Mouse (Mus musculus) liver, embryonic 13.5 days (tissue): ENCODE measurements around the gene Lsm7. TPM values are rescaled to one million over a fixed set of nuclear protein-coding genes. Genes with fewer than 3 reads are reported as not detected.
"Not testable (repeated sequence)": the region's sequence is repeated elsewhere in the genome, so short reads cannot be mapped to it uniquely, and the experiment has no call there.

Source experiments
- ATAC-seq: fragments of 200-750 bp; cut with Nextera tagmentation; 2 replicates; pipeline ENCODE4 v1.8.0; 2017; ENCODE audit warnings: low read depth, mild to moderate bottlenecking, moderate number of reproducible peaks, moderate library complexity
- DNase-seq: peaks from one replicate; pipeline ENCODE4 v3.0.0; 2022
- H3K27ac ChIP-seq: fragments of 300-500 bp; sonication (generic); 2 replicates; pipeline ENCODE4 v1.5.1; 2015; ENCODE audit warnings: moderate library complexity, mild to moderate bottlenecking, inconsistent platforms
- H3K27me3 ChIP-seq: fragments of 300-500 bp; sonication (generic); 2 replicates; pipeline ENCODE4 v1.6.1; 2015; ENCODE audit warnings: mild to moderate bottlenecking, inconsistent platforms
- H3K36me3 ChIP-seq: fragments of 300-500 bp; sonication (generic); 2 replicates; pipeline ENCODE4 v1.6.1; 2015; ENCODE audit warnings: mild to moderate bottlenecking, inconsistent platforms
- H3K4me1 ChIP-seq: fragments of 300-500 bp; sonication (generic); replicated peaks from 2 replicates; pipeline ENCODE4 v1.6.1; 2015; ENCODE audit warnings: inconsistent platforms
- H3K4me2 ChIP-seq: fragments of 300-500 bp; sonication (generic); 2 replicates; pipeline ENCODE4 v1.6.1; 2015; ENCODE audit warnings: inconsistent platforms, mild to moderate bottlenecking, moderate library complexity
- H3K4me3 ChIP-seq: fragments of 300-500 bp; sonication (generic); replicated peaks from 2 replicates; pipeline ENCODE4 v1.5.1; 2015; ENCODE audit warnings: mild to moderate bottlenecking, inconsistent platforms
- H3K9ac ChIP-seq: fragments of 300-500 bp; sonication (generic); 2 replicates; pipeline ENCODE4 v1.6.1; 2015; ENCODE audit warnings: mild to moderate bottlenecking, inconsistent platforms
- H3K9me3 ChIP-seq: fragments of 300-500 bp; sonication (generic); replicated peaks from 2 replicates; pipeline ENCODE4 v1.6.1; 2016; ENCODE audit warnings: inconsistent platforms
- WGBS: fragments of 180-500 bp; shearing (Covaris S2); methylation state at CpG from one replicate; pipeline ENCODE4 v1.1.7; 2015; ENCODE audit not compliant: insufficient replicate concordance; 5-methylcytosine and 5-hydroxymethylcytosine counted together
- polyA plus RNA-seq: library from polyadenylated mRNA; unstranded; fragments of >200 nt; fragmentation: Nextera tagmentation; extraction: Ambion mirVana; gene quantifications from 2 replicates; pipeline ENCODE4 v1.2.1, GENCODE M21; 2015

Gene Lsm7
- polyA plus RNA-seq, 1 experiment from 2014 or later, result 208 TPM

DNA sequence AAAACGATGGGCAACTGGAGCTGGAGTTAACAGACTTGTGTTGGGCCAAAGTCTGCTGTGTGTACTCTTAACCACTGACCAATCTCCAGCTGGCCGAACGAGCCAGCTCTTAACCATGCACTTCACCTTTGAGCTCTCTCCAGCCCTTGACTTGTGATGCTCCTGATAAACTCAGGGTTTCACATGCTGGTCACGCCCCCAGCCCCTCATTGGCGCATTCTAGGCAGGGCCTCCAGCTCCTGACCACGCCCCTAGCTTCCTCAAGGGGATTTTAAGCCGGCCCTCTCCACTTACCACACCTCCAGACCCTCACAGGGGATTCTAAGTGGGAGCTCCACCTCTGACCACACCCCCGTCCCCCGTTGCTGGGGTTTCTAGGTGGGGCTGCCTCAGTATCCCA lies 23.9 kb downstream of the Lsm7 start:
- Histone ChIP-seq H3K4me2 (peak overlapping the region; percentile 46), H3K27me3 (peaks cover 40% of the 10 kb centered on the region), H3K36me3 (peaks cover 33% of the 10 kb centered on the region), H3K4me1 (peaks cover 49% of the 10 kb centered on the region), H3K9me3 (0 out of 2 replicates have a peak, but pooled peaks cover 5% of the 10 kb centered on the region), H3K27ac (peak overlapping the region; percentile 73), H3K9ac (peak overlapping the region; percentile 43), H3K4me3 (peak overlapping the region; percentile 18)
- ATAC-seq (peak; percentile 10; the same call in 1 of the 2 replicates), DNase-seq (peak; percentile 76)
- WGBS, result 1% methylated on average over 9 of the region's 9 CpGs

DNA sequence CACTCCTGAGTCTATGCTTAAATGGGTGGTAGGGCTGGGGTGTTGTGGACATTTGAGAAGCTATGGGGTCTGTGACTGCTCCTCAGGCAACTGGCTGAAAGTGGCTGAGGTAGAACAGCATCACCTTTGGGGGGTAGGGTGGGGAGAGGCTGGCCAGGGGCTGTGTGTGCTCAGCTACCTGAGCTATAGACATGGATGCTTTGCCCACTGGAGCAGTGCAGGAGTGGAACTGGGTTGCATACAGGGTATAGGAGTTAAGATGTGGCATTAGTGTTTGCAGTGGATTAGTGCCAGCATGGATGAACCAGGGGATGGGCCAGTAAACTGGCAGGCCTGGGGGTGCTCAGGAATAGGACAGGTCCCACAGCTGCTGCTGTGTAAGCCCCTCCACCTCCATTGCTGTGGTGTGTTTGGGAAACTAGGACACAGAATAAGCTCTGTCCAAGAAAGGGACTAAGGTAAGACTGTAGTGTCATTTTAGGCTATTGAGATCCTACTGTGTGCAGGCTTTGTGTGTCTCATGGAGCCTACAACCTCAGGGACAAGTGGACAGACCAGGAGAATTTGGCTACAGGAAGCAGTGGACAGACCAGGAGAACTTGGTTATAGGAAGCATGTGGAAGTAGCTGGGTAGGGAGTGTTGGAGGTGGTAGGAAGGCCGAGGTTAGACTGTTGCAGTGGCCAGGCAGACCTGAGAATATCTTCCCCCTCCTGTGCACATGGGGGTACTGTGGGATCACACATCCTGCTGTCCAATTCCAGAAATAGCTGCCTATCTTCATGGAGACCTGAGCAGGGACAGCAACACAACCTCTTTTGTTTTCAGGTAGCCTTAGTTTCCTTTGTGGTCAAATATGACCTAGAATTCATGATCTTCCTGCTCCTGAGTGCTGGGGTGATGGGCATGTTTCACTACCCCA lies 25.4 kb downstream of the Lsm7 start:
- WGBS, result 42% methylated on average over 1 of the region's 1 CpGs

DNA sequence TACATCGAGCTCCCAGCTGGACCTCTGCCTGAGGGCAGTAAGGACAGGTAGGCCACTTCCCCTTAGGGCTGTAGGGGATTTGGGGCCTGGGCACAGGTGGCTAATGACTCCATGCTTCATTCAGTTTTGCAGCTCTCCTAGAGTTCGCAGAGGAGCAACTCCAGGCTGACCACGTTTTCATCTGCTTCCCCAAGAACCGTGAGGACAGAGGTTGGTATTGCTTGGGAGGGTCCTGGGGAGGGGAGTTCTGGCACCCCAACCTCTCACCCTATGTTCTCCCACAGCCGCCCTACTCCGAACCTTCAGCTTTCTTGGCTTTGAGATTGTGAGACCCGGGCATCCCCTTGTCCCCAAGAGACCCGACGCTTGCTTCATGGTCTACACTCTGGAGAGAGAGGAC lies 26.4 kb downstream of the Lsm7 start:
- Histone ChIP-seq H3K9ac (0 out of 2 replicates have a peak overlapping the region, but pooled peaks have one; percentile 91), H3K27me3 (peaks cover 15% of the 10 kb centered on the region), H3K36me3 (peaks cover 33% of the 10 kb centered on the region), H3K4me3 (peak overlapping the region; percentile 87), H3K27ac (peak overlapping the region; percentile 95; the same call in 1 of the 2 replicates), H3K4me1 (peaks cover 63% of the 10 kb centered on the region), H3K4me2 (peak overlapping the region; percentile 96)
- WGBS, result 85% methylated on average over 9 of the region's 9 CpGs
- ATAC-seq, DNase-seq, H3K9me3 ChIP-seq: not testable (repeated sequence)

More for the DNA sequence above, 25.4 kb downstream of the Lsm7 start:
- peaks cover 25% of the 10 kb centered on the region for H3K27me3 ChIP-seq
- no peak for DNase-seq
- peaks cover 33% of the 10 kb centered on the region for H3K36me3 ChIP-seq
- no peaks in the 10 kb centered on the region for H3K9me3 ChIP-seq
- peak overlapping the region; percentile 46 for H3K4me2 ChIP-seq
- ATAC-seq, result no peak
- H3K4me1 ChIP-seq, result peaks cover 55% of the 10 kb centered on the region
- H3K9ac ChIP-seq, result peak overlapping the region; percentile 43
- peak overlapping the region; percentile 73 for H3K27ac ChIP-seq
- H3K4me3 ChIP-seq, result peak overlapping the region; percentile 12; the same call in 1 of the 2 replicates

DNA sequence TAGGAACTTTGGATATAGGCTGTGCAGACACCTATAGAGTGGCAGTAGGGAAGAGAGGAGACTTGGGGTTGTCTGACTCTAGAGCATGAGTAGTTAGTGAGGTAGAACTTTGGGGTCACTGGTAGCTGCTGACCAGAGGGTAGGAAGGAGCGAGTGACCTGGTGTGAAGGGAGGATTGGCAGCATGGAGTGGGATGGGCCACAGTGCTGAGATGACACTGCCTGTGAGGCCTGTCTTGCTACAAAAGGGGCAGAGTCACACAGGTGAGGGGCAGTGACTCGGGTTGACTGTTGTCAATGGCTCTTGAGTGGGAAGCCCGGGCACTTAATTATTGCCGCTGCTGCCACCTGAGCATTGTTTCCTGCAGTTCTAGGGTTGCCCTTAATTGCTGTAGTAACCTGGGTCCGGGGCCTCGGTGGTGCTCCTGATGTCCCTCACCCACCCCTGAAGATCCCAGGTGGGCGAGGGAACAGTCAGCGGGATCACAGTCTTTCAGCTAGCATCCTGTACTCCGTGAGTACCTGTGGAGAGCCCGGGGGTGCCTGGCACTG lies 27.1 kb downstream of the Lsm7 start:
- Histone ChIP-seq H3K4me3 (peak overlapping the region; percentile 87), H3K36me3 (peaks cover 33% of the 10 kb centered on the region), H3K9me3 (no peaks in the 10 kb centered on the region), H3K9ac (peak overlapping the region; percentile 91), H3K4me2 (peak overlapping the region; percentile 96), H3K27ac (peak overlapping the region; percentile 95), H3K4me1 (peaks cover 69% of the 10 kb centered on the region), H3K27me3 (peaks cover 8% of the 10 kb centered on the region)
- WGBS, result 79% methylated on average over 10 of the region's 10 CpGs
- no peak for DNase-seq
- no peak for ATAC-seq

DNA sequence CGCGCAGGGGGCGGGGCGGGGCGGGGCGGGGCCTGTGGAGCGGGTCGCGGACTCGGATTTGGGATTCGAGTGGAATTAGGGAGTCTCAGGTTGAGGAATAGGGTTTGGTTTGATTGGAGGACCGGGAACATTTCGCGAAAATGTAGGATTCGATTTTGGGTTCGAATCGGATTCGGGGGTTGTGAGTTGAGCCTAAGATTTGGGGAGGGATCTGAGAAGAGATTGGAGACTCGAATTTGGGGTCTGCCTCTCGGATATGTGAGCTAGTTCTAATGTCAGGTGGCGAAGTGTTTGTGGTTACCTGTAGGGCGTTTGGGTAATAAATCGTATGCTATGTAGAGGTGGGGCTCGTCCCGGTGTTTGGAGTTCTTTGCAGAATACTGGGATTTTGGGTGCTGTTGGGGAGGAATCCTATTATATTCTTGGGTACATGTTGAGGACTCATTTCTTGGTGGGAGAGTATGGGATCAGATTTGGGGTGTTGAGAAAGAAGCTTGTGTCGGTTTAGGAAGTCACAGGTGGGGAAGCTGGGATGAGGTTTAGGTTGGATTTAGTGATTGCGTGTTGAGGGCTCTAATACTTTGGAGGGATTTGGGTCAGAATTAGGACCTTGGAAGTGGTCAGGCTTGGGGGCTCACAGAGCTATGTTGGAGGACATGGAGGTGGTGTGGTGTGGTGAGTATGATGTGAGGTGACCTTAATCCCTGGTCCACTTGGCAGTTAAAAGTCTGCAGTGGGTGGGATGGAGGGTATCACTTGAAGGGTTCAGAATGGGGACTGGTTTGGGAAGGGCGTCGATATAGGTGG lies 27.7 kb downstream of the Lsm7 start:
- peak overlapping the region; percentile 95 for H3K27ac ChIP-seq
- peaks cover 2% of the 10 kb centered on the region; the same call in 1 of the 2 replicates for H3K27me3 ChIP-seq
- WGBS, result 6% methylated on average over 29 of the region's 29 CpGs
- H3K4me2 ChIP-seq, result peak overlapping the region; percentile 96
- peak overlapping the region; percentile 91 for H3K9ac ChIP-seq
- H3K9me3 ChIP-seq, result no peaks in the 10 kb centered on the region
- H3K4me1 ChIP-seq, result peaks cover 75% of the 10 kb centered on the region
- DNase-seq (no peak), ATAC-seq (no peak)
- H3K36me3 ChIP-seq, result peaks cover 33% of the 10 kb centered on the region
- H3K4me3 ChIP-seq, result peak overlapping the region; percentile 87

DNA sequence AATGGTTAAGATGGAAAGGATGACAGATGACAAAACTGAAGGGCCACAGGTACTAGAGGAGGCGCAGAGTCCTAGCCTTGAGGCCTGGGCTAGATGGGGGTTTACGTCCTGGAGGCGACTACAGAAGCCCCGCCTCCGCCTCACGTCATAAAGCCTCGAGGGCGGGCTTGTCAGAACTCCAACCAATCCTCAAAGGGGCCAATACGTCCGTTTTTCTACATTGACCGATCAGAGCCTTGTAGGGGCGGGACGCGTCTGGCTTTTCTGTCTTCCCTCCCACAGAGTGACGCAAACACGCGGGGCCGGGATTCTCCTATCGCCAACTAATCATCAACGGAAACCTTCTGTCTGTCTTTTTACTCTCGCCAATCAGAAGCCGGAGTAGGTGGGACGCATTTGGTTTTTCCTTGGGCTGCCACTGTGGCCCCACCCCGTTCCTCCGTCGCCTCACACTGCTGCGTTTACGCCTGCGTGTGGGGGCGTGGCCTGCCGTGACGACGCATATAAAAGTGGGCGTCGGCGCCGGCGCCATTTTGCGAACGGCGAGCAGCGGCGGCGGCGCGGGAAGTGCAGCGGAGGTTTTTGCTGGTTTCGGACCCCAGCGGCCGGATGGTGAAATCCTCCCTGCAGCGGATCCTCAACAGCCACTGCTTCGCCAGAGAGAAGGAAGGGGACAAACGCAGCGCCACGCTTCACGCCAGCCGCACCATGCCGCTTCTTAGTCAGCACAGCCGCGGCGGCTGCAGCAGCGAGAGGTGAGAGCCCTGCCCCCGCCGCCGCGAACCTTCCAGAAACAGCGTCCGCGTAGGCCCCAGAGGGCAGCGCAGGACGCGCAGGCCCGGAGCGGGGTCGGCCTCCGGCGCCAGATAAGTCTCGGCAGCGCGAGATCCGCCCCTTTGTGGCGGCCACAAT lies 28.6 kb downstream of the Lsm7 start, which contains the start of gene Oaz1:
TSS of gene Oaz1 (plus strand) at position 506 of the 912 bp plus-strand sequence.
- peak; percentile 92 for ATAC-seq
- Histone ChIP-seq H3K9me3 (no peaks in the 10 kb centered on the region), H3K27me3 (no peaks in the 10 kb centered on the region), H3K36me3 (peaks cover 33% of the 10 kb centered on the region), H3K9ac (peak within 1 kb of the TSS; percentile 91), H3K4me2 (peak within 1 kb of the TSS; percentile 96), H3K4me1 (peaks cover 73% of the 10 kb centered on the region), H3K4me3 (peak within 1 kb of the TSS; percentile 87), H3K27ac (peak within 1 kb of the TSS; percentile 95)
- DNase-seq, result peak; percentile 99
- WGBS, result under 1% methylated on average over 82 of the region's 82 CpGs

DNA sequence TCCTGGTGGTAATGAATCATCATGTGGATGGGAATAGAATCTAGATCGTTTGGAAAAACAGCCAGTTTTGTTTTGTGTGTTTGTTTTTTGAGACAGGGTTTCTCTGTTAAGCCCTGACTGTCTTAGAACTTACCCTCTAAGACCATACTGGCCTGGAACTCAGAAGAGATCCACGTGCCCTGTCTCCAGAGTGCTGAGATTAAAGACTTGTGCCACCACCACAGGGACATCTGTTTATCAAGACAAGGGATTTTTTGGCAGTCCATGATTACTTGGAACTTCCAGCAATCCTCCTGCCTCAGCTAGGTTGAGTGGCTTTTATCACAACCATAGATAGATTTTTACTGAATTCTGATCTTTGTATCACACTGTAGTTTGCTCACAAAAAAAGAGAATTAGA lies 30.2 kb downstream of the Lsm7 start:
- no peak for ATAC-seq
- WGBS, result 40% methylated on average over 2 of the region's 2 CpGs
- Histone ChIP-seq H3K4me1 (peaks cover 66% of the 10 kb centered on the region), H3K36me3 (peaks cover 23% of the 10 kb centered on the region), H3K9ac (peak overlapping the region; percentile 44; the same call in 1 of the 2 replicates), H3K9me3 (no peaks in the 10 kb centered on the region), H3K4me3 (no peak overlapping the region), H3K27ac (peak overlapping the region; percentile 87), H3K4me2 (peak overlapping the region; percentile 29), H3K27me3 (no peaks in the 10 kb centered on the region)
- no peak for DNase-seq

DNA sequence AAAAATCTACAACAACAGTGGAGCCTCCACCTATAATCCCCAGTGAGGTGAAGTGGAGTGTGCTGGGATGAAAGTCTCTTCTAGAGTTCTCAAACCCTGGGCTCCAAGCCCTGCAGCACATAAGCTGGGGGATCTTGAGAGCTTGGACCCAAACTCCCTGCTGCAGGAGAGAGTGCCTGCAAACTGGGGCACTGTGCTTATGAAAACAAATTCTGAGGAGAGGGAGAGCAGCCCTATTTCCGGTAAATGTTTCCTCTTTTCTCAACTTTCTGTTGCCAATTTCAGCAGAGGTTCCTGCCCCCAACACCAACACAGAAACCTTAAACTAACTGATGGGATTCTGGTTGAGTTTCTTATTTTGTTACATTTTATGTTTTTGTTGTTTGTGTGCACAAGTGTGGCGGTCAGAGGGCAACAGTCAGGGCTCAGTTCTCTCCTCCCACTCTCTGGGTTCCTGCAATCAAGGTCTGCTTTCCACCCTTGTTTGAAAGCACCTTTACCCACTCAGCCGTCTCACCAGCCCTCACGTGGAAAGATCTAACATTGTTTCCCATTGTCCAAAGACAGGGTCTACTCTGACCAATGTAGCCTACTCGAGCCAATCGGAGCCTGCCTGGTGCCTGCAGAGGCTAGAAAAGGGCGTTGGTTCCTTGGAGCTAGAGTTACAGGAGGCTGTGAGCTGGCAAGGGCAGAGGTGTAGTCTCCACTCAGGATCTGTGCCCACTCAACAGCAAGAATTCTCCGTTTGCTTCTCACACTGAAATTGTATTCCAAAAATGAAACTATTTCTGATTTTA lies 31.0 kb downstream of the Lsm7 start:
- no peaks in the 10 kb centered on the region for H3K27me3 ChIP-seq
- 45% methylated on average over 8 of the region's 8 CpGs for WGBS
- no peak overlapping the region for H3K4me3 ChIP-seq
- ATAC-seq (no peak), DNase-seq (no peak)
- H3K9ac ChIP-seq, result peak overlapping the region; percentile 49
- H3K9me3 ChIP-seq, result no peaks in the 10 kb centered on the region
- H3K27ac ChIP-seq, result peak overlapping the region; percentile 87
- peaks cover 15% of the 10 kb centered on the region for H3K36me3 ChIP-seq
- peaks cover 66% of the 10 kb centered on the region for H3K4me1 ChIP-seq
- peak overlapping the region; percentile 29 for H3K4me2 ChIP-seq

DNA sequence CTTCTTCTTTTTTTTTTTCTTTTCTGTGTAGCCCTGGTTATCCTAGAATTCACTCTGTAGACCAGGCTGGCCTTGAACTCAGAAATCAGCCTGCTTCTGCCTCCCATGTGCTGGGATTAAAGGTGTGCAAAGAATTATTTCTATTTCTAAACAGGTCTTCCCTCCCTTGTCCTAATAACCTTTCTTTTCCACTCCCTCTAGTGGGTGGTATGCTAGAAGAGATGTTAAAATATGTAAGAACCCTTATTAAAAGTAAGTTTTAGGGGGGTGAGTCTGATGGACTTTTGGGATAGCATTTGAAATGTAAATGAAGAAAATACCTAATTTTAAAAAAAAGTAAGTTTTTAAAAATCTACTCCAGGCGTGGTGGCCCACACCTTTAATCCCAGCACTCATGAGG lies 31.7 kb downstream of the Lsm7 start:
- Histone ChIP-seq H3K4me3 (no peak overlapping the region), H3K4me2 (no peak overlapping the region), H3K9ac (0 out of 2 replicates have a peak overlapping the region, but pooled peaks have one; percentile 49), H3K36me3 (peaks cover 9% of the 10 kb centered on the region), H3K27ac (peak overlapping the region; percentile 87), H3K27me3 (no peaks in the 10 kb centered on the region), H3K4me1 (peaks cover 69% of the 10 kb centered on the region), H3K9me3 (no peaks in the 10 kb centered on the region)
- WGBS, result 57% methylated on average over 1 of the region's 1 CpGs
- ATAC-seq (no peak), DNase-seq (no peak)
